ENCODE assay signal across 22 mouse cellular contexts in genomic region chr12:113428461-113428860, GRCm38 (mm10).
DNase-seq lines count a peak whose midpoint lies in the region; TF ChIP-seq lines count a peak whose summit lies in the region.
"Had no signal": no experiment of that assay in that cellular context is flagged by ENCODE, and none has a peak within 500 bp of the region (broad histone marks: within the 10 kb centered on the region; RNA-seq: fewer than 3 reads in every experiment).

No protein-coding gene starts in this region.

- TF ChIP-seq CTCF in spleen, adult 2 months (IDR thresholded peaks at IDR 0.05; ENCODE audit: extremely low read depth, insufficient read depth, insufficient read length, insufficient replicate concordance): no peak
- TF ChIP-seq CTCF in bone marrow, adult 2 months (IDR thresholded peaks at IDR 0.05; ENCODE audit: control insufficient read depth, insufficient read depth, low read length): no peak
- TF ChIP-seq CTCF in small intestine, adult 2 months (IDR thresholded peaks at IDR 0.05; ENCODE audit: extremely low read depth, insufficient read length, insufficient replicate concordance, low read depth, low read length): no peak
- TF ChIP-seq CTCF in layer of hippocampus, adult 2 months (conservative IDR thresholded peaks at IDR 0.05): no peak

- WGBS in spleen, adult 2 months: 32% methylated on average over 3 of the region's 3 CpGs
- 62% methylated on average over 3 of the region's 3 CpGs for WGBS in bone marrow, adult 2 months
- 83% methylated on average over 3 of the region's 3 CpGs for WGBS in small intestine, adult 2 months

- H3K27ac ChIP-seq in spleen, adult 2 months (ENCODE audit: insufficient read depth, low read length): peak overlapping the region; percentile 95
- peak overlapping the region; percentile 73 for H3K27ac ChIP-seq in bone marrow, adult 2 months (ENCODE audit: control insufficient read depth, insufficient read depth, low read depth, low read length, poor library complexity)
- H3K27ac ChIP-seq in small intestine, adult 2 months (ENCODE audit: insufficient read depth, low read depth, low read length): peak overlapping the region; percentile 57
- no peak overlapping the region for H3K27ac ChIP-seq in layer of hippocampus, adult 2 months
- H3K27ac ChIP-seq: forebrain, embryonic 10.5 days; forebrain, embryonic 13.5 days; heart, embryonic 15.5 days; hindbrain, embryonic 10.5 days; hindbrain, embryonic 13.5 days had no signal

- H3K4me3 ChIP-seq in spleen, adult 2 months (ENCODE audit: extremely low read depth, insufficient read depth, insufficient read length): peak overlapping the region; percentile 69
- H3K4me3 ChIP-seq in bone marrow, adult 2 months (replicated peaks; ENCODE audit: control insufficient read depth, low read depth, low read length): peak overlapping the region; percentile 52
- H3K4me3 ChIP-seq in small intestine, adult 2 months (ENCODE audit: low read depth, low read length): 0 out of 2 replicates have a peak overlapping the region, but pooled peaks have one; percentile 31
- no peak overlapping the region for H3K4me3 ChIP-seq in layer of hippocampus, adult 2 months
- H3K4me3 ChIP-seq: forebrain, embryonic 10.5 days; forebrain, embryonic 13.5 days; heart, embryonic 12.5 days; heart, embryonic 15.5 days; hindbrain, embryonic 10.5 days; hindbrain, embryonic 13.5 days had no signal

- no peak for TF ChIP-seq POLR2A in spleen, adult 2 months (IDR thresholded peaks at IDR 0.05; ENCODE audit: low read depth, low read length)
- TF ChIP-seq POLR2A in bone marrow, adult 2 months (IDR thresholded peaks at IDR 0.05; ENCODE audit: borderline replicate concordance, control insufficient read depth, low read depth, low read length): no peak
- no peak for TF ChIP-seq POLR2A in small intestine, adult 2 months (IDR thresholded peaks at IDR 0.05; ENCODE audit: low read depth, low read length)

- H3K27me3 ChIP-seq in spleen, adult 2 months (ENCODE audit: control insufficient read depth, insufficient read depth, low read length): no peaks in the 10 kb centered on the region
- H3K27me3 ChIP-seq in small intestine, adult 2 months (ENCODE audit: control insufficient read depth, insufficient read depth, low read length): no peaks in the 10 kb centered on the region
- H3K27me3 ChIP-seq: forebrain, embryonic 13.5 days; heart, embryonic 12.5 days; heart, embryonic 15.5 days; hindbrain, embryonic 13.5 days had no signal

- no peaks in the 10 kb centered on the region; the same call in 1 of the 2 replicates for H3K4me1 ChIP-seq in spleen, adult 2 months (ENCODE audit: control insufficient read depth, insufficient read depth, insufficient read length)
- peaks cover 5% of the 10 kb centered on the region for H3K4me1 ChIP-seq in bone marrow, adult 2 months (ENCODE audit: control insufficient read depth, insufficient read depth, low read length)
- H3K4me1 ChIP-seq in small intestine, adult 2 months (ENCODE audit: control insufficient read depth, insufficient read depth, insufficient read length, low read length): no peaks in the 10 kb centered on the region
- H3K4me1 ChIP-seq: forebrain, embryonic 10.5 days; forebrain, embryonic 13.5 days; heart, embryonic 12.5 days; heart, embryonic 15.5 days; hindbrain, embryonic 10.5 days; hindbrain, embryonic 13.5 days had no signal

- DNase-seq in spleen, adult 2 months (ENCODE audit: low read depth in 1 of 2, low spot score in 2 of 2): no peak
- DNase-seq in spleen, postnatal 14 days (ENCODE audit: low spot score in 2 of 2): no peak
- no peak for DNase-seq in layer of hippocampus, adult 2 months (ENCODE audit: low spot score in 2 of 2)
- no peak for DNase-seq in lung, postnatal 10 days
- DNase-seq in left cerebral cortex, adult 8-10 months (ENCODE audit: low spot score in 2 of 2): no peak
- DNase-seq: adrenal gland, postnatal 10 days; cerebellum, adult 18-20 months; cerebellum, adult 9-10 months; cerebellum, postnatal 14 days; gastrocnemius, postnatal 10 days; heart, adult 18-20 months; heart, postnatal 10 days; heart, postnatal 36 days had no signal

- H3K36me3 ChIP-seq in spleen, adult 2 months (ENCODE audit: control insufficient read depth, insufficient read depth, low read length): peaks cover 37% of the 10 kb centered on the region
- no peaks in the 10 kb centered on the region for H3K36me3 ChIP-seq in small intestine, adult 2 months (ENCODE audit: control insufficient read depth, insufficient read depth, low read length)
- H3K36me3 ChIP-seq: forebrain, embryonic 10.5 days; G1E; heart, embryonic 12.5 days; heart, embryonic 15.5 days; hindbrain, embryonic 10.5 days; hindbrain, embryonic 13.5 days had no signal
